Mouse (Mus musculus): ENCODE measurements around the gene Eif4e1b. TPM values are rescaled to one million over a fixed set of nuclear protein-coding genes. Genes with fewer than 3 reads are reported as not detected.
A peak's percentile ranks its signal among the peaks of the same experiment; 100 is the strongest.

The Eif4e1b gene
- not detected in 2 replicates for polyA plus RNA-seq (2016; fragmentation: Nextera tagmentation; extraction: Ambion mirVana)

- Histone ChIP-seq H3K4me1 (no peaks in the 10 kb centered on the region), H3K4me2 (replicated peaks) (no peak within 1 kb of the TSS), H3K27ac (no peak within 1 kb of the TSS), H3K4me3 (no peak within 1 kb of the TSS), H3K36me3 (no peaks in the 10 kb centered on the region), H3K9ac (no peak within 1 kb of the TSS), H3K9me3 (no peaks in the 10 kb centered on the region), H3K27me3 (0 out of 2 replicates have a peak, but pooled peaks cover 8% of the 10 kb centered on the region)
- no peak for ATAC-seq (ENCODE audit: insufficient number of reproducible peaks, insufficient read depth, low FRiP score, low TSS enrichment)
- 87% methylated on average over 4 of the region's 4 CpGs for WGBS
Observed at GRCm38 (mm10) chr13:54783698-54784097, at the start of gene Eif4e1b. Gene Eif4e1b, plus strand, starts transcription at chr13:54783998.

- Histone ChIP-seq H3K9me3 (no peaks in the 10 kb centered on the region), H3K4me2 (replicated peaks) (peak overlapping the region; percentile 76), H3K36me3 (no peaks in the 10 kb centered on the region), H3K27me3 (peaks cover 47% of the 10 kb centered on the region), H3K4me3 (peak overlapping the region; percentile 43), H3K4me1 (peaks cover 13% of the 10 kb centered on the region), H3K9ac (no peak overlapping the region), H3K27ac (no peak overlapping the region)
- ATAC-seq (ENCODE audit: insufficient number of reproducible peaks, insufficient read depth, low FRiP score, low TSS enrichment) = no peak
- WGBS = 24% methylated on average over 3 of the region's 3 CpGs
Observed at GRCm38 (mm10) chr13:54736931-54737330, 46.9 kb upstream of the Eif4e1b start.

- H3K36me3 ChIP-seq = no peaks in the 10 kb centered on the region
- peak overlapping the region; percentile 47 for H3K9ac ChIP-seq
- peaks cover 50% of the 10 kb centered on the region for H3K27me3 ChIP-seq
- WGBS = 1% methylated on average over 82 of the region's 87 CpGs
- peak overlapping the region; percentile 76 for H3K4me2 ChIP-seq (replicated peaks)
- H3K4me1 ChIP-seq = peaks cover 13% of the 10 kb centered on the region
- H3K9me3 ChIP-seq = no peaks in the 10 kb centered on the region
- H3K27ac ChIP-seq = no peak overlapping the region
- peak; percentile 65; the same call in 1 of the 2 replicates for ATAC-seq (ENCODE audit: insufficient number of reproducible peaks, insufficient read depth, low FRiP score, low TSS enrichment)
- H3K4me3 ChIP-seq = peak overlapping the region; percentile 43
Observed at GRCm38 (mm10) chr13:54737488-54738212, 46.1 kb upstream of the Eif4e1b start.

- H3K36me3 ChIP-seq = no peaks in the 10 kb centered on the region
- no peak overlapping the region for H3K27ac ChIP-seq
- no peaks in the 10 kb centered on the region for H3K9me3 ChIP-seq
- H3K4me3 ChIP-seq = peak overlapping the region; percentile 43
- WGBS = 3% methylated on average over 34 of the region's 34 CpGs
- H3K4me1 ChIP-seq = peaks cover 13% of the 10 kb centered on the region
- peak overlapping the region; percentile 76 for H3K4me2 ChIP-seq (replicated peaks)
- H3K9ac ChIP-seq = peak overlapping the region; percentile 47
- peaks cover 50% of the 10 kb centered on the region for H3K27me3 ChIP-seq
- no peak for ATAC-seq (ENCODE audit: insufficient number of reproducible peaks, insufficient read depth, low FRiP score, low TSS enrichment)
Observed at GRCm38 (mm10) chr13:54738213-54738601, 45.6 kb upstream of the Eif4e1b start.

GRCm38 (mm10) chr13:54746110-54746509 lies 37.7 kb upstream of the Eif4e1b start:
- no peak overlapping the region for H3K27ac ChIP-seq
- 36% methylated on average over 6 of the region's 6 CpGs for whole genome bisulfite sequencing
- peaks cover 5% of the 10 kb centered on the region; the same call in 1 of the 2 replicates for H3K4me1 ChIP-seq
- H3K27me3 ChIP-seq = peaks cover 39% of the 10 kb centered on the region
- no peaks in the 10 kb centered on the region for H3K9me3 ChIP-seq
- no peak overlapping the region for H3K9ac ChIP-seq
- H3K36me3 ChIP-seq = no peaks in the 10 kb centered on the region
- H3K4me3 ChIP-seq = no peak overlapping the region
- ATAC-seq (ENCODE audit: insufficient number of reproducible peaks, insufficient read depth, low FRiP score, low TSS enrichment) = no peak
- H3K4me2 ChIP-seq (replicated peaks) = no peak overlapping the region

GRCm38 (mm10) chr13:54746896-54747295 lies 36.9 kb upstream of the Eif4e1b start:
- peaks cover 47% of the 10 kb centered on the region for H3K27me3 ChIP-seq
- no peaks in the 10 kb centered on the region for H3K36me3 ChIP-seq
- no peak overlapping the region for H3K4me3 ChIP-seq
- H3K27ac ChIP-seq = no peak overlapping the region
- H3K4me1 ChIP-seq = peaks cover 5% of the 10 kb centered on the region; the same call in 1 of the 2 replicates
- no peak for ATAC-seq (ENCODE audit: insufficient number of reproducible peaks, insufficient read depth, low FRiP score, low TSS enrichment)
- no peak overlapping the region for H3K9ac ChIP-seq
- 45% methylated on average over 10 of the region's 10 CpGs for WGBS
- H3K4me2 ChIP-seq (replicated peaks) = no peak overlapping the region
- no peaks in the 10 kb centered on the region for H3K9me3 ChIP-seq

- peak overlapping the region; percentile 94; the same call in 1 of the 2 replicates for H3K4me2 ChIP-seq (replicated peaks)
- H3K27me3 ChIP-seq = peaks cover 52% of the 10 kb centered on the region
- no peaks in the 10 kb centered on the region for H3K36me3 ChIP-seq
- 83% methylated on average over 8 of the region's 8 CpGs for WGBS
- no peaks in the 10 kb centered on the region for H3K9me3 ChIP-seq
- peaks cover 5% of the 10 kb centered on the region; the same call in 1 of the 2 replicates for H3K4me1 ChIP-seq
- H3K27ac ChIP-seq = no peak overlapping the region
- ATAC-seq (ENCODE audit: insufficient number of reproducible peaks, insufficient read depth, low FRiP score, low TSS enrichment) = no peak
- H3K9ac ChIP-seq = no peak overlapping the region
- H3K4me3 ChIP-seq = no peak overlapping the region
Observed at GRCm38 (mm10) chr13:54748190-54748589, 35.6 kb upstream of the Eif4e1b start.

GRCm38 (mm10) chr13:54748721-54749060 lies 35.1 kb upstream of the Eif4e1b start:
- peak overlapping the region; percentile 51 for H3K4me3 ChIP-seq
- H3K27ac ChIP-seq = no peak overlapping the region
- H3K9ac ChIP-seq = no peak overlapping the region
- H3K36me3 ChIP-seq = no peaks in the 10 kb centered on the region
- peak overlapping the region; percentile 94 for H3K4me2 ChIP-seq (replicated peaks)
- 45% methylated on average over 10 of the region's 10 CpGs for WGBS
- H3K27me3 ChIP-seq = peaks cover 57% of the 10 kb centered on the region
- peaks cover 5% of the 10 kb centered on the region; the same call in 1 of the 2 replicates for H3K4me1 ChIP-seq
- peak; percentile 32; the same call in 1 of the 2 replicates for ATAC-seq (ENCODE audit: insufficient number of reproducible peaks, insufficient read depth, low FRiP score, low TSS enrichment)
- H3K9me3 ChIP-seq = no peaks in the 10 kb centered on the region

GRCm38 (mm10) chr13:54749061-54749863 lies 34.5 kb upstream of the Eif4e1b start:
- WGBS = 2% methylated on average over 78 of the region's 100 CpGs
- H3K4me2 ChIP-seq (replicated peaks) = peak overlapping the region; percentile 94
- H3K9me3 ChIP-seq = no peaks in the 10 kb centered on the region
- peak; percentile 75 for ATAC-seq (ENCODE audit: insufficient number of reproducible peaks, insufficient read depth, low FRiP score, low TSS enrichment)
- H3K36me3 ChIP-seq = no peaks in the 10 kb centered on the region
- peaks cover 59% of the 10 kb centered on the region for H3K27me3 ChIP-seq
- H3K27ac ChIP-seq = peak overlapping the region; percentile 46; the same call in 1 of the 2 replicates
- peak overlapping the region; percentile 54 for H3K9ac ChIP-seq
- H3K4me3 ChIP-seq = peak overlapping the region; percentile 51
- peaks cover 5% of the 10 kb centered on the region; the same call in 1 of the 2 replicates for H3K4me1 ChIP-seq

GRCm38 (mm10) chr13:54749864-54750411 lies 33.9 kb upstream of the Eif4e1b start, which contains the start of gene Gprin1:
Gene Gprin1, minus strand, starts transcription at chr13:54749874.
- H3K9me3 ChIP-seq = no peaks in the 10 kb centered on the region
- H3K9ac ChIP-seq = peak within 1 kb of the TSS; percentile 54
- H3K4me3 ChIP-seq = peak within 1 kb of the TSS; percentile 51
- peak within 1 kb of the TSS; percentile 46; the same call in 1 of the 2 replicates for H3K27ac ChIP-seq
- H3K27me3 ChIP-seq = peaks cover 59% of the 10 kb centered on the region
- no peaks in the 10 kb centered on the region for H3K36me3 ChIP-seq
- WGBS = 2% methylated on average over 29 of the region's 29 CpGs
- peak within 1 kb of the TSS; percentile 94 for H3K4me2 ChIP-seq (replicated peaks)
- H3K4me1 ChIP-seq = peaks cover 5% of the 10 kb centered on the region; the same call in 1 of the 2 replicates
- 0 out of 2 replicates have a peak, but pooled peaks have one; percentile 12 for ATAC-seq (ENCODE audit: insufficient number of reproducible peaks, insufficient read depth, low FRiP score, low TSS enrichment)

GRCm38 (mm10) chr13:54750699-54751098 lies 33.1 kb upstream of the Eif4e1b start:
- ATAC-seq (ENCODE audit: insufficient number of reproducible peaks, insufficient read depth, low FRiP score, low TSS enrichment) = no peak
- Histone ChIP-seq H3K27ac (no peak overlapping the region), H3K4me1 (peaks cover 5% of the 10 kb centered on the region; the same call in 1 of the 2 replicates), H3K9ac (no peak overlapping the region), H3K27me3 (peaks cover 65% of the 10 kb centered on the region), H3K4me2 (replicated peaks) (no peak overlapping the region), H3K36me3 (no peaks in the 10 kb centered on the region), H3K9me3 (no peaks in the 10 kb centered on the region), H3K4me3 (no peak overlapping the region)
- 4% methylated on average over 8 of the region's 8 CpGs for WGBS
